Mouse (Mus musculus) urinary bladder, adult 18-20 months (tissue): Measurements from ENCODE around the gene Tbc1d10c.

Experiments
- DNase-seq, 2 experiments: peaks; one replicate each; pipeline ENCODE4 v3.0.0; 2022; ENCODE audit warnings: low spot score in 2 of 2, mixed read lengths in 2 of 2

The Tbc1d10c gene

GRCm38 (mm10) chr19:4162646-4163542 is 28.2 kb downstream of the Tbc1d10c start, which contains the start of gene Rps6kb2:
Rps6kb2 (minus strand) TSS chr19:4163354.
- DNase-seq, result peak; percentile 92 to 97

- no peak for DNase-seq
These were observed 32.0 kb downstream of the Tbc1d10c start for GRCm38 (mm10) chr19:4159049-4159448.

- DNase-seq, result no peak
These were observed 34.3 kb downstream of the Tbc1d10c start for GRCm38 (mm10) chr19:4156771-4157170.

- DNase-seq, result no peak
These were observed 35.0 kb downstream of the Tbc1d10c start for GRCm38 (mm10) chr19:4156073-4156579.

GRCm38 (mm10) chr19:4155223-4156072 is 35.6 kb downstream of the Tbc1d10c start:
- DNase-seq, result no peak

GRCm38 (mm10) chr19:4154437-4155222 is 36.5 kb downstream of the Tbc1d10c start:
- DNase-seq, result no peak

- DNase-seq, result no peak
These were observed 37.8 kb downstream of the Tbc1d10c start, which contains the start of gene Ptprcap for GRCm38 (mm10) chr19:4153232-4153654. Ptprcap (plus strand) TSS chr19:4153604.

- DNase-seq, result no peak
These were observed 38.4 kb downstream of the Tbc1d10c start for GRCm38 (mm10) chr19:4152445-4153231.

- DNase-seq, result no peak
These were observed 39.2 kb downstream of the Tbc1d10c start for GRCm38 (mm10) chr19:4151898-4152297.

GRCm38 (mm10) chr19:4151488-4151860 is 39.6 kb downstream of the Tbc1d10c start:
- no peak for DNase-seq

GRCm38 (mm10) chr19:4150567-4151487 is 40.3 kb downstream of the Tbc1d10c start:
- DNase-seq, result no peak

GRCm38 (mm10) chr19:4149764-4150461 is 41.2 kb downstream of the Tbc1d10c start:
- DNase-seq, result no peak

- no peak for DNase-seq
These were observed 41.8 kb downstream of the Tbc1d10c start for GRCm38 (mm10) chr19:4149283-4149682.

- DNase-seq, result no peak
These were observed 42.3 kb downstream of the Tbc1d10c start for GRCm38 (mm10) chr19:4148819-4149218.

- peak; percentile 97 to 99 for DNase-seq
These were observed 42.6 kb downstream of the Tbc1d10c start, which contains the start of gene Coro1b for GRCm38 (mm10) chr19:4148491-4148806. Coro1b (plus strand) TSS chr19:4148619.

- no peak for DNase-seq
These were observed 43.1 kb downstream of the Tbc1d10c start for GRCm38 (mm10) chr19:4147782-4148490.

GRCm38 (mm10) chr19:4147022-4147405 is 44.1 kb downstream of the Tbc1d10c start:
- DNase-seq, result no peak

GRCm38 (mm10) chr19:4146366-4147021 is 44.6 kb downstream of the Tbc1d10c start:
- no peak for DNase-seq
